8 mouse cellular contexts compared by ENCODE assay signal in genomic region chr17:35241305-35242014, GRCm38 (mm10). TPM values are rescaled to one million over a fixed set of nuclear protein-coding genes. Genes with fewer than 3 reads are reported as not detected.
DNase-seq lines count a peak whose midpoint lies in the region; ATAC-seq and TF ChIP-seq lines count a peak whose summit lies in the region.

Gene Ddx39b (plus strand): TSS chr17:35241746.

- H3K4me3 ChIP-seq in bone marrow, adult 2 months (replicated peaks; ENCODE audit: control insufficient read depth, low read depth, low read length) = peak within 1 kb of the TSS; percentile 67
- peak within 1 kb of the TSS; percentile 87 for H3K4me3 ChIP-seq in embryonic facial prominence, embryonic 15.5 days (replicated peaks)
- H3K4me3 ChIP-seq in limb, embryonic 14.5 days (replicated peaks; ENCODE audit: low read length) = peak within 1 kb of the TSS; percentile 100
- H3K4me3 ChIP-seq in midbrain, postnatal 0 days (ENCODE audit: low read depth, low read length) = peak within 1 kb of the TSS; percentile 82

- peak within 1 kb of the TSS; percentile 84 for H3K4me2 ChIP-seq in embryonic facial prominence, embryonic 15.5 days (replicated peaks)
- H3K4me2 ChIP-seq in limb, embryonic 14.5 days (replicated peaks; ENCODE audit: low read depth, low read length, severe bottlenecking) = peak within 1 kb of the TSS; percentile 75
- H3K4me2 ChIP-seq in midbrain, postnatal 0 days (ENCODE audit: low read depth, low read length, poor library complexity, severe bottlenecking) = peak within 1 kb of the TSS; percentile 73

- H3K9me3 ChIP-seq in embryonic facial prominence, embryonic 15.5 days (replicated peaks) = no peaks in the 10 kb centered on the region
- H3K9me3 ChIP-seq in limb, embryonic 14.5 days (ENCODE audit: control insufficient read depth, low read length) = no peaks in the 10 kb centered on the region
- H3K9me3 ChIP-seq in midbrain, postnatal 0 days (ENCODE audit: low read length) = no peaks in the 10 kb centered on the region

- DNase-seq in 416B (ENCODE audit: low read depth) = peak; percentile 98
- DNase-seq in heart, adult 8-10 months (ENCODE audit: low spot score) = peak; percentile 93
- peak; percentile 97 for DNase-seq in kidney, adult 9 months
- peak; percentile 98 for DNase-seq in limb, embryonic 14.5 days (ENCODE audit: low spot score)
- DNase-seq in midbrain, postnatal 0 days (ENCODE audit: low spot score) = peak; percentile 98
- peak; percentile 90 to 92 for DNase-seq in spleen, postnatal 14 days (ENCODE audit: low spot score in 2 of 2)

- peaks cover 32% of the 10 kb centered on the region for H3K36me3 ChIP-seq in embryonic facial prominence, embryonic 15.5 days
- H3K36me3 ChIP-seq in limb, embryonic 14.5 days (ENCODE audit: control insufficient read depth, insufficient read depth, low read length) = peaks cover 35% of the 10 kb centered on the region
- peaks cover 28% of the 10 kb centered on the region for H3K36me3 ChIP-seq in midbrain, postnatal 0 days (ENCODE audit: insufficient read depth, low read length)

- under 1% methylated on average over 69 of the region's 69 CpGs for WGBS in bone marrow, adult 2 months
- WGBS in embryonic facial prominence, embryonic 15.5 days = under 1% methylated on average over 69 of the region's 69 CpGs
- WGBS in limb, embryonic 14.5 days = 4% methylated on average over 63 of the region's 69 CpGs
- under 1% methylated on average over 63 of the region's 69 CpGs for WGBS in midbrain, postnatal 0 days

- peak; percentile 93 for ATAC-seq in embryonic facial prominence, embryonic 15.5 days (ENCODE audit: insufficient number of reproducible peaks, low FRiP score, low TSS enrichment, low read depth)
- peak; percentile 93 for ATAC-seq in limb, embryonic 14.5 days (ENCODE audit: low FRiP score, low read depth)
- ATAC-seq in midbrain, postnatal 0 days (ENCODE audit: low FRiP score) = peak; percentile 90

- peak within 1 kb of the TSS; percentile 95 for H3K9ac ChIP-seq in embryonic facial prominence, embryonic 15.5 days
- H3K9ac ChIP-seq in limb, embryonic 14.5 days (ENCODE audit: low read depth, low read length, severe bottlenecking) = peak within 1 kb of the TSS; percentile 100
- H3K9ac ChIP-seq in midbrain, postnatal 0 days (replicated peaks; ENCODE audit: low read length, poor library complexity, severe bottlenecking) = peak within 1 kb of the TSS; percentile 97

- peak within 1 kb of the TSS; percentile 98 for H3K27ac ChIP-seq in bone marrow, adult 2 months (ENCODE audit: control insufficient read depth, insufficient read depth, low read depth, low read length, poor library complexity)
- peak within 1 kb of the TSS; percentile 99 for H3K27ac ChIP-seq in embryonic facial prominence, embryonic 15.5 days (replicated peaks)
- peak within 1 kb of the TSS; percentile 98 for H3K27ac ChIP-seq in limb, embryonic 14.5 days (replicated peaks; ENCODE audit: low read depth, low read length)
- H3K27ac ChIP-seq in midbrain, postnatal 0 days (ENCODE audit: low read depth, low read length) = peak within 1 kb of the TSS; percentile 99

- H3K4me1 ChIP-seq in bone marrow, adult 2 months (ENCODE audit: control insufficient read depth, insufficient read depth, low read length) = peaks cover 5% of the 10 kb centered on the region; the same call in 1 of the 2 replicates
- peaks cover 46% of the 10 kb centered on the region for H3K4me1 ChIP-seq in embryonic facial prominence, embryonic 15.5 days
- peaks cover 21% of the 10 kb centered on the region for H3K4me1 ChIP-seq in limb, embryonic 14.5 days (ENCODE audit: control insufficient read depth, insufficient read depth, low read length)
- peaks cover 11% of the 10 kb centered on the region; the same call in 1 of the 2 replicates for H3K4me1 ChIP-seq in midbrain, postnatal 0 days (ENCODE audit: insufficient read depth, low read length)

- H3K27me3 ChIP-seq in embryonic facial prominence, embryonic 15.5 days = no peaks in the 10 kb centered on the region
- no peaks in the 10 kb centered on the region for H3K27me3 ChIP-seq in limb, embryonic 14.5 days (ENCODE audit: control insufficient read depth, insufficient read depth, low read length)
- H3K27me3 ChIP-seq in midbrain, postnatal 0 days (ENCODE audit: insufficient read depth, low read length) = no peaks in the 10 kb centered on the region

- peak; percentile 0; the same call in 1 of the 2 replicates for TF ChIP-seq CTCF in bone marrow, adult 2 months (IDR thresholded peaks at IDR 0.05; ENCODE audit: control insufficient read depth, insufficient read depth, low read length)
- peak; percentile 38; the same call in 1 of the 2 replicates for TF ChIP-seq CTCF in midbrain, postnatal 0 days (IDR thresholded peaks at IDR 0.05)

- TF ChIP-seq POLR2A in bone marrow, adult 2 months (IDR thresholded peaks at IDR 0.05; ENCODE audit: borderline replicate concordance, control insufficient read depth, low read depth, low read length) = peak; percentile 93
- 0 out of 2 replicates have a peak, but pooled peaks have one; percentile 52 for TF ChIP-seq POLR2A in limb, embryonic 14.5 days (IDR thresholded peaks at IDR 0.05; ENCODE audit: borderline replicate concordance, extremely low read depth, insufficient read depth, insufficient read length)

RNA-seq across cellular contexts. Expression of gene Ddx39b, which starts in this region (rescaled TPM):
- 275 and 374 TPM in 2 replicates for polyA plus RNA-seq in bone marrow, adult 2 months (2011; ENCODE audit: insufficient read depth, insufficient read length, low replicate concordance, missing spikeins)
- polyA plus RNA-seq in embryonic facial prominence, embryonic 15.5 days (2015; fragmentation: Nextera tagmentation; extraction: Ambion mirVana) = 406 and 413 TPM in 2 replicates
- total RNA-seq in heart, adult 8-10 months (2022) = 10 to 100 TPM; 76.7 to 92.1 (median 86.6) TPM
- polyA plus RNA-seq in limb, embryonic 14.5 days (2012; rRNA removed) = 877 and 1,003 TPM in 2 replicates
- polyA plus RNA-seq in limb, embryonic 14.5 days (2014; fragmentation: Nextera tagmentation; extraction: Ambion mirVana) = 416 and 445 TPM in 2 replicates
- total RNA-seq in midbrain, postnatal 0 days (2014; rRNA removed) = 261 and 288 TPM in 2 replicates
- polyA plus RNA-seq in midbrain, postnatal 0 days (2015; fragmentation: Nextera tagmentation; extraction: Ambion mirVana) = 320 and 329 TPM in 2 replicates

Comparison
In these comparisons a context has a peak if more than half of its experiments do, and no peak if none do; other contexts are left out.
1. Peak in every context shown above with its lines: DNase-seq, ATAC-seq, H3K4me3 ChIP-seq and H3K27ac ChIP-seq.